Mouse (Mus musculus): ENCODE measurements around the gene Wdr95. TPM values are rescaled to one million over a fixed set of nuclear protein-coding genes. Genes with fewer than 3 reads are reported as not detected.

Gene Wdr95
- polyA plus RNA-seq, 1 experiment from 2014 or later = 0.36 TPM

- 84% methylated on average over 3 of the region's 3 CpGs for WGBS
- Histone ChIP-seq H3K9ac (no peak overlapping the region), H3K4me3 (replicated peaks; ENCODE audit: low read length) (no peak overlapping the region), H3K27ac (no peak overlapping the region), H3K36me3 (replicated peaks; ENCODE audit: control insufficient read depth, insufficient read depth) (no peaks in the 10 kb centered on the region), H3K4me2 (replicated peaks) (no peak overlapping the region), H3K4me1 (replicated peaks; ENCODE audit: control insufficient read depth, insufficient read depth, low read length) (no peaks in the 10 kb centered on the region), H3K27me3 (ENCODE audit: control insufficient read depth, insufficient read depth, low read length) (no peaks in the 10 kb centered on the region), H3K9me3 (ENCODE audit: control insufficient read depth, low read length) (no peaks in the 10 kb centered on the region)
- DNase-seq (ENCODE audit: low spot score) (no peak), ATAC-seq (ENCODE audit: low FRiP score) (no peak)
Measured at GRCm38 (mm10) chr5:149603241-149603640, 74.8 kb downstream of the Wdr95 start.

GRCm38 (mm10) chr5:149607083-149607720 is 78.7 kb downstream of the Wdr95 start:
- H3K4me2 ChIP-seq (replicated peaks) = no peak overlapping the region
- H3K27me3 ChIP-seq (ENCODE audit: control insufficient read depth, insufficient read depth, low read length) = no peaks in the 10 kb centered on the region
- 90% methylated on average over 8 of the region's 8 CpGs for WGBS
- ATAC-seq (ENCODE audit: low FRiP score) = no peak
- H3K9me3 ChIP-seq (ENCODE audit: control insufficient read depth, low read length) = no peaks in the 10 kb centered on the region
- H3K4me3 ChIP-seq (replicated peaks; ENCODE audit: low read length) = no peak overlapping the region
- DNase-seq (ENCODE audit: low spot score) = no peak
- H3K36me3 ChIP-seq (replicated peaks; ENCODE audit: control insufficient read depth, insufficient read depth) = no peaks in the 10 kb centered on the region
- no peak overlapping the region for H3K9ac ChIP-seq
- H3K4me1 ChIP-seq (replicated peaks; ENCODE audit: control insufficient read depth, insufficient read depth, low read length) = 0 out of 2 replicates have a peak, but pooled peaks cover 5% of the 10 kb centered on the region
- no peak overlapping the region for H3K27ac ChIP-seq

- 58% methylated on average over 16 of the region's 16 CpGs for WGBS
Measured at GRCm38 (mm10) chr5:149611476-149612164, 83.1 kb downstream of the Wdr95 start.

GRCm38 (mm10) chr5:149612165-149612518 is 83.7 kb downstream of the Wdr95 start:
- H3K27ac ChIP-seq = no peak overlapping the region
- H3K9ac ChIP-seq = no peak overlapping the region
- ATAC-seq (ENCODE audit: low FRiP score) = no peak
- 87% methylated on average over 3 of the region's 3 CpGs for WGBS
- H3K4me1 ChIP-seq (replicated peaks; ENCODE audit: control insufficient read depth, insufficient read depth, low read length) = 0 out of 2 replicates have a peak, but pooled peaks cover 8% of the 10 kb centered on the region
- no peak overlapping the region for H3K4me3 ChIP-seq (replicated peaks; ENCODE audit: low read length)
- H3K9me3 ChIP-seq (ENCODE audit: control insufficient read depth, low read length) = no peaks in the 10 kb centered on the region
- no peak for DNase-seq (ENCODE audit: low spot score)
- peaks cover 34% of the 10 kb centered on the region for H3K36me3 ChIP-seq (replicated peaks; ENCODE audit: control insufficient read depth, insufficient read depth)
- no peak overlapping the region for H3K4me2 ChIP-seq (replicated peaks)
- H3K27me3 ChIP-seq (ENCODE audit: control insufficient read depth, insufficient read depth, low read length) = no peaks in the 10 kb centered on the region

More at GRCm38 (mm10) chr5:149611476-149612164, 83.1 kb downstream of the Wdr95 start:
- Histone ChIP-seq H3K36me3 (replicated peaks; ENCODE audit: control insufficient read depth, insufficient read depth) (peaks cover 28% of the 10 kb centered on the region), H3K27ac (no peak overlapping the region), H3K4me2 (replicated peaks) (no peak overlapping the region), H3K4me3 (replicated peaks; ENCODE audit: low read length) (no peak overlapping the region), H3K4me1 (replicated peaks; ENCODE audit: control insufficient read depth, insufficient read depth, low read length) (0 out of 2 replicates have a peak, but pooled peaks cover 8% of the 10 kb centered on the region), H3K9ac (no peak overlapping the region), H3K27me3 (ENCODE audit: control insufficient read depth, insufficient read depth, low read length) (no peaks in the 10 kb centered on the region), H3K9me3 (ENCODE audit: control insufficient read depth, low read length) (no peaks in the 10 kb centered on the region)
- ATAC-seq (ENCODE audit: low FRiP score) (no peak), DNase-seq (ENCODE audit: low spot score) (no peak)

- Histone ChIP-seq H3K27me3 (ENCODE audit: control insufficient read depth, insufficient read depth, low read length) (no peaks in the 10 kb centered on the region), H3K4me2 (replicated peaks) (no peak overlapping the region), H3K9me3 (ENCODE audit: control insufficient read depth, low read length) (no peaks in the 10 kb centered on the region), H3K27ac (peak overlapping the region; percentile 43; the same call in 1 of the 2 replicates), H3K36me3 (replicated peaks; ENCODE audit: control insufficient read depth, insufficient read depth) (peaks cover 40% of the 10 kb centered on the region), H3K4me1 (replicated peaks; ENCODE audit: control insufficient read depth, insufficient read depth, low read length) (0 out of 2 replicates have a peak, but pooled peaks cover 8% of the 10 kb centered on the region), H3K9ac (0 out of 2 replicates have a peak overlapping the region, but pooled peaks have one; percentile 20), H3K4me3 (replicated peaks; ENCODE audit: low read length) (no peak overlapping the region)
- WGBS = 46% methylated on average over 10 of the region's 10 CpGs
- ATAC-seq (ENCODE audit: low FRiP score) = peak; percentile 41; the same call in 1 of the 2 replicates
- peak; percentile 33 for DNase-seq (ENCODE audit: low spot score)
Measured at GRCm38 (mm10) chr5:149612740-149613139, 84.3 kb downstream of the Wdr95 start.

- Histone ChIP-seq H3K4me1 (replicated peaks; ENCODE audit: control insufficient read depth, insufficient read depth, low read length) (0 out of 2 replicates have a peak, but pooled peaks cover 8% of the 10 kb centered on the region), H3K27me3 (ENCODE audit: control insufficient read depth, insufficient read depth, low read length) (no peaks in the 10 kb centered on the region), H3K36me3 (replicated peaks; ENCODE audit: control insufficient read depth, insufficient read depth) (peaks cover 74% of the 10 kb centered on the region), H3K27ac (no peak overlapping the region), H3K4me2 (replicated peaks) (no peak overlapping the region), H3K9ac (no peak overlapping the region), H3K9me3 (ENCODE audit: control insufficient read depth, low read length) (no peaks in the 10 kb centered on the region), H3K4me3 (replicated peaks; ENCODE audit: low read length) (no peak overlapping the region)
- DNase-seq (ENCODE audit: low spot score) = no peak
- WGBS = 80% methylated on average over 1 of the region's 1 CpGs
- ATAC-seq (ENCODE audit: low FRiP score) = no peak
Measured at GRCm38 (mm10) chr5:149616138-149616537, 87.7 kb downstream of the Wdr95 start.

- no peak for DNase-seq (ENCODE audit: low spot score)
- WGBS = 70% methylated on average over 10 of the region's 10 CpGs
- Histone ChIP-seq H3K9ac (no peak overlapping the region), H3K4me3 (replicated peaks; ENCODE audit: low read length) (no peak overlapping the region), H3K27me3 (ENCODE audit: control insufficient read depth, insufficient read depth, low read length) (no peaks in the 10 kb centered on the region), H3K4me2 (replicated peaks) (no peak overlapping the region), H3K9me3 (ENCODE audit: control insufficient read depth, low read length) (no peaks in the 10 kb centered on the region), H3K36me3 (replicated peaks; ENCODE audit: control insufficient read depth, insufficient read depth) (peaks cover 80% of the 10 kb centered on the region), H3K27ac (no peak overlapping the region), H3K4me1 (replicated peaks; ENCODE audit: control insufficient read depth, insufficient read depth, low read length) (0 out of 2 replicates have a peak, but pooled peaks cover 6% of the 10 kb centered on the region)
- ATAC-seq (ENCODE audit: low FRiP score) = no peak
Measured at GRCm38 (mm10) chr5:149616817-149617216, 88.3 kb downstream of the Wdr95 start.

- 92% methylated on average over 6 of the region's 6 CpGs for WGBS
Measured at GRCm38 (mm10) chr5:149617776-149618425, 89.4 kb downstream of the Wdr95 start.

GRCm38 (mm10) chr5:149622152-149622551 is 93.7 kb downstream of the Wdr95 start:
- Histone ChIP-seq H3K36me3 (replicated peaks; ENCODE audit: control insufficient read depth, insufficient read depth) (peaks cover 99% of the 10 kb centered on the region), H3K9ac (no peak overlapping the region), H3K4me3 (replicated peaks; ENCODE audit: low read length) (no peak overlapping the region), H3K27ac (no peak overlapping the region), H3K9me3 (ENCODE audit: control insufficient read depth, low read length) (no peaks in the 10 kb centered on the region), H3K4me1 (replicated peaks; ENCODE audit: control insufficient read depth, insufficient read depth, low read length) (no peaks in the 10 kb centered on the region), H3K27me3 (ENCODE audit: control insufficient read depth, insufficient read depth, low read length) (no peaks in the 10 kb centered on the region), H3K4me2 (replicated peaks) (no peak overlapping the region)
- DNase-seq (ENCODE audit: low spot score) (no peak), ATAC-seq (ENCODE audit: low FRiP score) (no peak)
- 68% methylated on average over 7 of the region's 7 CpGs for WGBS

More at GRCm38 (mm10) chr5:149617776-149618425, 89.4 kb downstream of the Wdr95 start:
- Histone ChIP-seq H3K4me1 (replicated peaks; ENCODE audit: control insufficient read depth, insufficient read depth, low read length) (no peaks in the 10 kb centered on the region), H3K4me2 (replicated peaks) (no peak overlapping the region), H3K27ac (no peak overlapping the region), H3K9ac (no peak overlapping the region), H3K27me3 (ENCODE audit: control insufficient read depth, insufficient read depth, low read length) (no peaks in the 10 kb centered on the region), H3K4me3 (replicated peaks; ENCODE audit: low read length) (no peak overlapping the region), H3K36me3 (replicated peaks; ENCODE audit: control insufficient read depth, insufficient read depth) (peaks cover 91% of the 10 kb centered on the region), H3K9me3 (ENCODE audit: control insufficient read depth, low read length) (no peaks in the 10 kb centered on the region)
- no peak for DNase-seq (ENCODE audit: low spot score)
- ATAC-seq (ENCODE audit: low FRiP score) = no peak

Data from hindbrain, embryonic 14.5 days (tissue).